Mouse (Mus musculus) MEL (cell line): ENCODE results near the gene Col4a1. TPM values are rescaled to one million over a fixed set of nuclear protein-coding genes. Genes with fewer than 3 reads are reported as not detected.

Source experiments
- DNase-seq: peaks from one replicate; pipeline ENCODE4 v3.0.0; 2011; ENCODE audit warnings: low read depth, low spot score
- H3K27ac ChIP-seq: 2 replicates; pipeline ENCODE4 v1.5.1; 2012; ENCODE audit warnings: low read depth, mild to moderate bottlenecking, control low read depth, low read length, moderate library complexity; ENCODE audit not compliant: control insufficient read depth
- H3K27me3 ChIP-seq, 2 experiments: fragments of 150-350 bp in 1 of 2; sonication (generic) in 1 of 2; 2 replicates each; pipeline ENCODE4 v1.6.1; 2012; ENCODE audit warnings: low read length in 2 of 2, mild to moderate bottlenecking in 2 of 2, improper control_type of control experiment in 1 of 2, moderate library complexity in 1 of 2; ENCODE audit not compliant: insufficient read depth in 2 of 2, control insufficient read depth in 1 of 2
- H3K36me3 ChIP-seq, 2 experiments: 2 replicates each; pipeline ENCODE4 v1.6.1; 2012 to 2014; ENCODE audit warnings: low read length in 2 of 2, improper control_type of control experiment in 1 of 2, inconsistent platforms in 1 of 2, mild to moderate bottlenecking in 1 of 2; ENCODE audit not compliant: insufficient read depth in 2 of 2, control insufficient read depth in 1 of 2
- H3K4me1 ChIP-seq, 2 experiments: fragments of 150-350 bp in 1 of 2; sonication (generic) in 1 of 2; 2 replicates each; pipeline ENCODE4 v1.6.1; 2012; ENCODE audit warnings: low read length in 2 of 2, improper control_type of control experiment in 1 of 2, mild to moderate bottlenecking in 1 of 2; ENCODE audit not compliant: insufficient read depth in 2 of 2, control insufficient read depth in 1 of 2
- H3K4me3 ChIP-seq, 2 experiments: fragments of 150-350 bp in 1 of 2; sonication (generic) in 1 of 2; 2 replicates each; pipeline ENCODE4 v1.5.1; 2012; ENCODE audit warnings: low read depth in 2 of 2, low read length in 2 of 2, mild to moderate bottlenecking in 2 of 2, moderate library complexity in 2 of 2, control low read depth in 1 of 2, improper control_type of control experiment in 1 of 2; ENCODE audit not compliant: control insufficient read depth in 1 of 2, insufficient read depth in 1 of 2
- H3K79me2 ChIP-seq: 2 replicates; pipeline ENCODE4 v1.6.1; 2012; ENCODE audit warnings: mild to moderate bottlenecking, low read length, moderate library complexity; ENCODE audit not compliant: control insufficient read depth, poor library complexity, insufficient read depth
- H3K9ac ChIP-seq: 2 replicates; pipeline ENCODE4 v1.6.1; 2012; ENCODE audit warnings: low read depth, mild to moderate bottlenecking, control low read depth, low read length, moderate library complexity; ENCODE audit not compliant: control insufficient read depth, poor library complexity, severe bottlenecking
- H3K9me3 ChIP-seq: fragments of 150-350 bp; sonication (generic); replicated peaks from 2 replicates; pipeline ENCODE4 v1.6.1; 2012; ENCODE audit warnings: mild to moderate bottlenecking, low read length, improper control_type of control experiment, moderate library complexity; ENCODE audit not compliant: insufficient read depth
- BHLHE40 ChIP-seq: IDR thresholded peaks from 2 replicates; pipeline ENCODE4 v1.6.1; 2012; ENCODE audit warnings: low read depth, mild to moderate bottlenecking, inconsistent platforms, low read length, improper control_type of control experiment, borderline replicate concordance
- CHD1 ChIP-seq: IDR thresholded peaks from 2 replicates; pipeline ENCODE4 v1.6.1; 2012; ENCODE audit warnings: low read depth, mild to moderate bottlenecking, inconsistent platforms, low read length, improper control_type of control experiment
- CHD2 ChIP-seq: IDR thresholded peaks from 2 replicates; pipeline ENCODE4 v1.6.1; 2011; ENCODE audit warnings: low read length, improper control_type of control experiment
- CTCF ChIP-seq, 3 experiments: IDR thresholded peaks in 2 of 3; conservative IDR thresholded peaks in 1 of 3; 2 replicates each; pipeline ENCODE4 v1.5.1; 2011 to 2012; ENCODE audit warnings: low read length in 3 of 3, low read depth in 2 of 3, mild to moderate bottlenecking in 2 of 3, improper control_type of control experiment in 1 of 3, inconsistent platforms in 1 of 3, mixed read lengths in 1 of 3, moderate library complexity in 1 of 3; ENCODE audit not compliant: control insufficient read depth in 1 of 3, insufficient read depth in 1 of 3, poor library complexity in 1 of 3, severe bottlenecking in 1 of 3
- E2F4 ChIP-seq: IDR thresholded peaks from 2 replicates; pipeline ENCODE4 v1.6.1; 2011; ENCODE audit warnings: low read depth, low read length, improper control_type of control experiment, borderline replicate concordance
- ETS1 ChIP-seq: IDR thresholded peaks from 2 replicates; pipeline ENCODE4 v1.6.1; 2012; ENCODE audit warnings: low read depth, mild to moderate bottlenecking, inconsistent platforms, low read length, improper control_type of control experiment, moderate library complexity
- GATA1 ChIP-seq: IDR thresholded peaks from 2 replicates; pipeline ENCODE4 v1.6.1; 2011; ENCODE audit warnings: low read depth, low read length, improper control_type of control experiment
- HCFC1 ChIP-seq: IDR thresholded peaks from 2 replicates; pipeline ENCODE4 v1.6.1; 2012; ENCODE audit warnings: low read depth, mild to moderate bottlenecking, inconsistent platforms, low read length, improper control_type of control experiment, moderate library complexity
- JUND ChIP-seq: IDR thresholded peaks from 2 replicates; pipeline ENCODE4 v1.6.1; 2011; ENCODE audit warnings: low read depth, mild to moderate bottlenecking, improper control_type of control experiment, low read length
- MAFK ChIP-seq: IDR thresholded peaks from 2 replicates; pipeline ENCODE4 v1.6.1; 2011; ENCODE audit warnings: low read depth, mild to moderate bottlenecking, low read length, improper control_type of control experiment, borderline replicate concordance
- MEF2A ChIP-seq: IDR thresholded peaks from 2 replicates; pipeline ENCODE4 v1.6.1; 2014; ENCODE audit warnings: low read depth, mild to moderate bottlenecking, inconsistent platforms, low read length, improper control_type of control experiment; ENCODE audit not compliant: poor library complexity, insufficient replicate concordance, severe bottlenecking; ENCODE audit errors: extremely low read depth
- MXI1 ChIP-seq: IDR thresholded peaks from 2 replicates; pipeline ENCODE4 v1.6.1; 2011; ENCODE audit warnings: mild to moderate bottlenecking, low read depth, low read length, improper control_type of control experiment
- MYB ChIP-seq: IDR thresholded peaks from 2 replicates; pipeline ENCODE4 v1.6.1; 2011; ENCODE audit warnings: mild to moderate bottlenecking, low read depth, low read length, improper control_type of control experiment
- MYC ChIP-seq: IDR thresholded peaks from 2 replicates; pipeline ENCODE4 v1.6.1; 2011; ENCODE audit warnings: low read depth, mild to moderate bottlenecking, low read length, improper control_type of control experiment, moderate library complexity
- NRF1 ChIP-seq: IDR thresholded peaks from 2 replicates; pipeline ENCODE4 v1.6.1; 2014; ENCODE audit warnings: low read depth, mild to moderate bottlenecking, inconsistent platforms, low read length, improper control_type of control experiment, moderate library complexity; ENCODE audit not compliant: poor library complexity, insufficient read depth, severe bottlenecking
- POLR2A ChIP-seq, 2 experiments: IDR thresholded peaks; 2 replicates each; pipeline ENCODE4 v1.6.1; 2011 to 2012; ENCODE audit warnings: low read length in 2 of 2, mild to moderate bottlenecking in 2 of 2, control low read depth in 1 of 2, improper control_type of control experiment in 1 of 2, low read depth in 1 of 2, moderate library complexity in 1 of 2; ENCODE audit not compliant: control insufficient read depth in 1 of 2, insufficient read depth in 1 of 2, poor library complexity in 1 of 2
- RAD21 ChIP-seq: IDR thresholded peaks from 2 replicates; pipeline ENCODE4 v1.6.1; 2011; ENCODE audit warnings: mild to moderate bottlenecking, low read depth, low read length, improper control_type of control experiment
- SMC3 ChIP-seq: IDR thresholded peaks from 2 replicates; pipeline ENCODE4 v1.6.1; 2011; ENCODE audit warnings: low read depth, low read length, improper control_type of control experiment
- TAL1 ChIP-seq: IDR thresholded peaks from 2 replicates; pipeline ENCODE4 v1.6.1; 2012; ENCODE audit warnings: mild to moderate bottlenecking, inconsistent platforms, low read length, moderate library complexity, mixed read lengths
- TCF12 ChIP-seq: IDR thresholded peaks from 2 replicates; pipeline ENCODE4 v1.6.1; 2014; ENCODE audit warnings: low read depth, mild to moderate bottlenecking, inconsistent platforms, low read length, improper control_type of control experiment, moderate library complexity
- UBTF ChIP-seq: IDR thresholded peaks from 2 replicates; pipeline ENCODE4 v1.6.1; 2012; ENCODE audit warnings: low read depth, mild to moderate bottlenecking, inconsistent platforms, low read length, improper control_type of control experiment, moderate library complexity, borderline replicate concordance; ENCODE audit not compliant: insufficient read depth
- USF2 ChIP-seq, 2 experiments: IDR thresholded peaks; 2 replicates each; pipeline ENCODE4 v1.6.1; 2011 to 2012; ENCODE audit warnings: improper control_type of control experiment in 2 of 2, low read length in 2 of 2, borderline replicate concordance in 1 of 2, inconsistent platforms in 1 of 2, low read depth in 1 of 2, mild to moderate bottlenecking in 1 of 2; ENCODE audit not compliant: insufficient read depth in 1 of 2
- ZC3H11A ChIP-seq: IDR thresholded peaks from 2 replicates; pipeline ENCODE4 v1.6.1; 2012; ENCODE audit warnings: low read depth, mild to moderate bottlenecking, inconsistent platforms, low read length, improper control_type of control experiment
- ZMIZ1 ChIP-seq: IDR thresholded peaks from 2 replicates; pipeline ENCODE4 v1.6.1; 2012; ENCODE audit warnings: low read depth, mild to moderate bottlenecking, inconsistent platforms, low read length, improper control_type of control experiment, moderate library complexity
- polyA plus RNA-seq, 2 experiments: library from polyadenylated mRNA; stranded (reverse) in 1 of 2; unstranded in 1 of 2; fragments of >175 nt in 1 of 2; fragments of >200 nt in 1 of 2; gene quantifications; 2 replicates each; pipeline versions ENCODE4 v1.2.1 to v1.2.4; 2012; ENCODE audit warnings: low replicate concordance in 2 of 2, low read depth in 1 of 2; ENCODE audit not compliant: insufficient read length in 2 of 2, insufficient read depth in 1 of 2, missing spikeins in 1 of 2
- total RNA-seq: library from RNA; depleted of rRNA; stranded (reverse); fragments of 300-350 nt; gene quantifications from 2 replicates; pipeline ENCODE4 v1.2.3, GENCODE M21; 2012

The Col4a1 gene
- total and polyA plus RNA-seq, 3 experiments = 0.31 TPM; not detected in 2

GRCm38 (mm10) chr8:11273506-11274158 lies 39.0 kb downstream of the Col4a1 start:
- H3K4me1 ChIP-seq = no peaks in the 10 kb centered on the region
- H3K27me3 ChIP-seq = no peaks in the 10 kb centered on the region
- no peak for DNase-seq
- H3K9me3 ChIP-seq = no peaks in the 10 kb centered on the region
- TF ChIP-seq JUND (no peak), CHD1 (no peak), BHLHE40 (no peak), UBTF (no peak), POLR2A (IDR thresholded peaks at IDR 0.05; ENCODE audit: control insufficient read depth in 1 of 2, insufficient read depth in 1 of 2, low read depth in 1 of 2, low read length in 2 of 2, poor library complexity in 1 of 2) (no peak), MEF2A (no peak), CHD2 (no peak), TAL1 (no peak), MYB (no peak), MAFK (no peak), ZC3H11A (no peak), SMC3 (no peak), CTCF (IDR thresholded peaks at IDR 0.05 in 2 of 3, conservative IDR thresholded peaks at IDR 0.05 in 1 of 3; ENCODE audit: control insufficient read depth in 1 of 3, insufficient read depth in 1 of 3, low read depth in 2 of 3, low read length in 3 of 3, poor library complexity in 1 of 3, severe bottlenecking in 1 of 3) (no peak)
- H3K4me3 ChIP-seq = no peak overlapping the region
- H3K79me2 ChIP-seq = no peaks in the 10 kb centered on the region
- H3K9ac ChIP-seq = no peak overlapping the region
- H3K36me3 ChIP-seq = no peaks in the 10 kb centered on the region
- H3K27ac ChIP-seq = no peak overlapping the region

- Histone ChIP-seq H3K27me3 (no peaks in the 10 kb centered on the region), H3K4me3 (no peak overlapping the region), H3K36me3 (no peaks in the 10 kb centered on the region), H3K9me3 (no peaks in the 10 kb centered on the region), H3K9ac (no peak overlapping the region), H3K79me2 (no peaks in the 10 kb centered on the region), H3K4me1 (no peaks in the 10 kb centered on the region), H3K27ac (no peak overlapping the region)
- no peak for TF ChIP-seq NRF1
- TF ChIP-seq MEF2A = no peak
- no peak for TF ChIP-seq POLR2A (IDR thresholded peaks at IDR 0.05; ENCODE audit: control insufficient read depth in 1 of 2, insufficient read depth in 1 of 2, low read depth in 1 of 2, low read length in 2 of 2, poor library complexity in 1 of 2)
- TF ChIP-seq HCFC1 = no peak
- TF ChIP-seq MAFK = no peak
- no peak for TF ChIP-seq JUND
- no peak for TF ChIP-seq TAL1
- no peak for TF ChIP-seq MYC
- no peak for TF ChIP-seq ZMIZ1
- TF ChIP-seq SMC3 = no peak
- TF ChIP-seq GATA1 = no peak
- no peak for TF ChIP-seq CHD2
- no peak for TF ChIP-seq USF2 (IDR thresholded peaks at IDR 0.05; ENCODE audit: borderline replicate concordance in 1 of 2, insufficient read depth in 1 of 2, low read depth in 1 of 2, low read length in 2 of 2)
- TF ChIP-seq BHLHE40 = no peak
- no peak for TF ChIP-seq RAD21
- TF ChIP-seq E2F4 = no peak
- TF ChIP-seq ETS1 = no peak
- TF ChIP-seq MXI1 = no peak
- TF ChIP-seq TCF12 = no peak
- no peak for DNase-seq
Measured at GRCm38 (mm10) chr8:11272205-11272604, 40.4 kb downstream of the Col4a1 start.
